Comparison of ENCODE assay signal across 11 mouse cellular contexts in genomic region chr14:46384946-46385691, GRCm38 (mm10). TPM values are rescaled to one million over a fixed set of nuclear protein-coding genes. Genes with fewer than 3 reads are reported as not detected.
DNase-seq lines count a peak whose midpoint lies in the region; ATAC-seq and TF ChIP-seq lines count a peak whose summit lies in the region.
"Had no signal": no experiment of that assay in that cellular context is flagged by ENCODE, and none has a peak within 500 bp of the region (broad histone marks: within the 10 kb centered on the region; RNA-seq: fewer than 3 reads in every experiment).

No protein-coding gene starts in this region.

- no peaks in the 10 kb centered on the region for H3K9me3 ChIP-seq in heart, embryonic 10.5 days
- no peaks in the 10 kb centered on the region for H3K9me3 ChIP-seq in hindbrain, embryonic 15.5 days
- H3K9me3 ChIP-seq in midbrain, embryonic 11.5 days (ENCODE audit: control insufficient read depth, low read length), result no peaks in the 10 kb centered on the region

- peaks cover 33% of the 10 kb centered on the region for H3K4me1 ChIP-seq in heart, embryonic 10.5 days
- no peaks in the 10 kb centered on the region for H3K4me1 ChIP-seq in cortical plate, adult 2 months (ENCODE audit: control insufficient read depth, insufficient read depth, low read length)
- H3K4me1 ChIP-seq in hindbrain, embryonic 15.5 days (replicated peaks), result peaks cover 53% of the 10 kb centered on the region
- peaks cover 19% of the 10 kb centered on the region for H3K4me1 ChIP-seq in midbrain, embryonic 11.5 days (ENCODE audit: control insufficient read depth, insufficient read depth, low read length)

- WGBS in heart, embryonic 10.5 days, result 20% methylated on average over 14 of the region's 14 CpGs
- 15% methylated on average over 14 of the region's 14 CpGs for WGBS in hindbrain, embryonic 15.5 days
- 13% methylated on average over 14 of the region's 14 CpGs for WGBS in midbrain, embryonic 11.5 days

- H3K9ac ChIP-seq in hindbrain, embryonic 15.5 days, result no peak overlapping the region
- peak overlapping the region; percentile 34; the same call in 1 of the 2 replicates for H3K9ac ChIP-seq in midbrain, embryonic 11.5 days (ENCODE audit: low read length)
- H3K9ac ChIP-seq: liver, embryonic 14.5 days had no signal

- peaks cover 46% of the 10 kb centered on the region for H3K27me3 ChIP-seq in heart, embryonic 10.5 days (ENCODE audit: insufficient read depth, poor library complexity, severe bottlenecking)
- peaks cover 76% of the 10 kb centered on the region for H3K27me3 ChIP-seq in hindbrain, embryonic 15.5 days
- H3K27me3 ChIP-seq in midbrain, embryonic 11.5 days (ENCODE audit: control insufficient read depth, insufficient read depth, low read length), result peaks cover 82% of the 10 kb centered on the region

- H3K27ac ChIP-seq in heart, embryonic 10.5 days, result peak overlapping the region; percentile 88
- H3K27ac ChIP-seq in cortical plate, adult 2 months (ENCODE audit: insufficient read depth, low read length), result no peak overlapping the region
- no peak overlapping the region for H3K27ac ChIP-seq in hindbrain, embryonic 15.5 days (replicated peaks)
- H3K27ac ChIP-seq in midbrain, embryonic 11.5 days (ENCODE audit: low read depth, low read length), result no peak overlapping the region
- H3K27ac ChIP-seq: liver, embryonic 14.5 days had no signal

- TF ChIP-seq POLR2A in cortical plate, adult 2 months (IDR thresholded peaks at IDR 0.05; ENCODE audit: extremely low read depth, insufficient read depth, low read length), result no peak

- H3K36me3 ChIP-seq in heart, embryonic 10.5 days, result peaks cover 16% of the 10 kb centered on the region
- H3K36me3 ChIP-seq in hindbrain, embryonic 15.5 days, result no peaks in the 10 kb centered on the region
- H3K36me3 ChIP-seq in midbrain, embryonic 11.5 days (ENCODE audit: control insufficient read depth, insufficient read depth, low read length), result no peaks in the 10 kb centered on the region

- no peak for DNase-seq in heart, embryonic 10.5 days (ENCODE audit: low spot score)
- no peak for DNase-seq in heart, adult 9 months (ENCODE audit: low spot score in 2 of 2)
- DNase-seq in midbrain, embryonic 11.5 days (ENCODE audit: low spot score, missing footprints), result peak; percentile 91
- no peak for DNase-seq in left cerebral cortex, adult 18-20 months (ENCODE audit: low spot score in 2 of 2)
- no peak for DNase-seq in gastrocnemius, postnatal 10 days
- no peak for DNase-seq in spleen, postnatal 10 days (ENCODE audit: low spot score in 2 of 2)
- DNase-seq: thymus, postnatal 36 days had no signal

- no peak for ATAC-seq in hindbrain, embryonic 15.5 days (ENCODE audit: low FRiP score, low read depth)
- no peak for ATAC-seq in midbrain, embryonic 11.5 days (ENCODE audit: low FRiP score)

- H3K4me3 ChIP-seq in heart, embryonic 10.5 days, result peak overlapping the region; percentile 72
- H3K4me3 ChIP-seq in cortical plate, adult 2 months (ENCODE audit: insufficient read depth, low read length), result peak overlapping the region; percentile 21; the same call in 1 of the 2 replicates
- peak overlapping the region; percentile 63 for H3K4me3 ChIP-seq in hindbrain, embryonic 15.5 days
- peak overlapping the region; percentile 47 for H3K4me3 ChIP-seq in midbrain, embryonic 11.5 days (ENCODE audit: low read depth, low read length)

- no peak for TF ChIP-seq CTCF in cortical plate, adult 2 months (IDR thresholded peaks at IDR 0.05; ENCODE audit: extremely low read depth, insufficient read depth, low read length)

- H3K4me2 ChIP-seq in hindbrain, embryonic 15.5 days, result peak overlapping the region; percentile 90
- peak overlapping the region; percentile 67 for H3K4me2 ChIP-seq in midbrain, embryonic 11.5 days

RNA-seq across cellular contexts. Expression of gene Bmp4, which starts 5.3 kb away (rescaled TPM):
- 32.0 and 71.3 TPM in 2 replicates for polyA plus RNA-seq in heart, embryonic 10.5 days (2016; fragmentation: Nextera tagmentation; extraction: Ambion mirVana)
- 6.9 and 7.7 TPM in 2 replicates for polyA plus RNA-seq in cortical plate, adult 2 months (2012; rRNA removed)
- polyA plus RNA-seq in hindbrain, embryonic 15.5 days (2015; fragmentation: Nextera tagmentation; extraction: Ambion mirVana), result 6.6 and 7.4 TPM in 2 replicates
- 4.7 and 6.8 TPM in 2 replicates for polyA plus RNA-seq in midbrain, embryonic 11.5 days (2014; fragmentation: Nextera tagmentation; extraction: Ambion mirVana)
- total RNA-seq in left cerebral cortex, adult 18-20 months (2021), result 1 to 10 TPM; 4.2 to 6.0 TPM
- 10 to 100 TPM; 13.9 to 19.7 TPM for total RNA-seq in gastrocnemius, postnatal 10 days (2021)
- polyA plus RNA-seq: C2C12 had no signal

RNA-seq across cellular contexts. Expression of gene Gm15217, which starts 5.9 kb away (rescaled TPM):
- polyA plus RNA-seq in heart, embryonic 10.5 days (2016; fragmentation: Nextera tagmentation; extraction: Ambion mirVana), result 0.87 TPM in 1 of 2 replicates, not detected in the other
- not detected in 2 replicates for polyA plus RNA-seq in cortical plate, adult 2 months (2012; rRNA removed)
- polyA plus RNA-seq in hindbrain, embryonic 15.5 days (2015; fragmentation: Nextera tagmentation; extraction: Ambion mirVana), result not detected in 2 replicates
- polyA plus RNA-seq in midbrain, embryonic 11.5 days (2014; fragmentation: Nextera tagmentation; extraction: Ambion mirVana), result not detected in 2 replicates
- not detected for total RNA-seq in left cerebral cortex, adult 18-20 months (2021)
- total RNA-seq in gastrocnemius, postnatal 10 days (2021), result not detected
- polyA plus RNA-seq: C2C12; liver, embryonic 14.5 days had no signal

Comparison
In these comparisons a context has a peak if more than half of its experiments do, and no peak if none do; other contexts are left out.
1. H3K4me3 ChIP-seq: peak in every context shown above with its lines; median percentile 72 in heart, embryonic 10.5 days; 63 in hindbrain, embryonic 15.5 days; 47 in midbrain, embryonic 11.5 days; 21 in cortical plate, adult 2 months.